Mouse (Mus musculus): ENCODE results near the gene Acad11. TPM values are rescaled to one million over a fixed set of nuclear protein-coding genes. Genes with fewer than 3 reads are reported as not detected.

The Acad11 gene
- polyA plus RNA-seq, 1 experiment from 2014 or later, result 7.0 TPM

DNA sequence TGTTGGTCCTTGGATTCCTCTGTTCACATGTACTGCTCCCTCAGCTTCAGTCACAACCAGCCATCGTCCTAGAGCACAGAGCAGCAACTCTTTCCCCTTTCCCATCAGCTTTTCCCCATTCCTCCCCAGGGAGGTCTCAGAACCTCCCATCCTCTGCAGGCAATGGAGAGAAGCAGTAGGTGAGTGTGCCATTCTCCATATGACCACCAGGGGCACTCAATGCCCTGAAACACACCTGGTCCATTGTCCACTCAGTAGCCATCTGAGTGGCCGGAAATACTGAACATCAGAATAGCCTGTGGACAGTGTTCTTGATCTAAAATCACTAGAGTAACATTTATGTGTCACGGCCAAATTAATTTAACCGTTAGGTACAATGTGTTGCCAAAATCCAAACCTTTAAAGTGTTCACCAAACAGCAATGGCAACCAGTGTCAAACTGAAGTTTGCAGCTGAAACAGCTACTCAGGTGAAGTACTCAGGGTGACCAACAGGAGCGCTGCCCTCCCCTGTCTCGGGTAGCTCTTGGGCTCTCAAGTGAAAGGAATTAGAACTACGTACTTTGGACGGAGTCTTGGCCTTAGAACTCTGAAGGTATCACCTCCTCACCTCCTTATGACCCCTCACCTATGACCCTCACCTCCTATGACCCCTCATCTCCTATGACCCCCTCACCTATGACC, 81.3 kb downstream of the Acad11 start:
- Histone ChIP-seq H3K27ac (replicated peaks; ENCODE audit: low read depth, low read length) (no peak overlapping the region), H3K9me3 (ENCODE audit: control insufficient read depth, low read length) (no peaks in the 10 kb centered on the region), H3K9ac (replicated peaks; ENCODE audit: low read length) (no peak overlapping the region), H3K4me3 (replicated peaks; ENCODE audit: low read depth, low read length) (no peak overlapping the region), H3K4me2 (ENCODE audit: low read length) (no peak overlapping the region), H3K4me1 (ENCODE audit: control insufficient read depth, insufficient read depth, low read length) (no peaks in the 10 kb centered on the region), H3K36me3 (ENCODE audit: control insufficient read depth, insufficient read depth, low read length) (no peaks in the 10 kb centered on the region), H3K27me3 (ENCODE audit: control insufficient read depth, insufficient read depth, low read length) (no peaks in the 10 kb centered on the region)
- 83% methylated on average over 8 of the region's 8 CpGs for WGBS
- ATAC-seq (ENCODE audit: low FRiP score, low TSS enrichment) (no peak), DNase-seq (peak; percentile 3)

GRCm38 (mm10) chr9:104146683-104147082, 83.5 kb downstream of the Acad11 start:
- 88% methylated on average over 7 of the region's 7 CpGs for WGBS
- H3K9ac ChIP-seq (replicated peaks; ENCODE audit: low read length), result no peak overlapping the region
- H3K4me2 ChIP-seq (ENCODE audit: low read length), result no peak overlapping the region
- DNase-seq, result no peak
- ATAC-seq (ENCODE audit: low FRiP score, low TSS enrichment), result no peak
- H3K9me3 ChIP-seq (ENCODE audit: control insufficient read depth, low read length), result no peaks in the 10 kb centered on the region
- no peak overlapping the region for H3K4me3 ChIP-seq (replicated peaks; ENCODE audit: low read depth, low read length)
- H3K36me3 ChIP-seq (ENCODE audit: control insufficient read depth, insufficient read depth, low read length), result peaks cover 14% of the 10 kb centered on the region
- H3K4me1 ChIP-seq (ENCODE audit: control insufficient read depth, insufficient read depth, low read length), result no peaks in the 10 kb centered on the region
- no peaks in the 10 kb centered on the region for H3K27me3 ChIP-seq (ENCODE audit: control insufficient read depth, insufficient read depth, low read length)
- no peak overlapping the region for H3K27ac ChIP-seq (replicated peaks; ENCODE audit: low read depth, low read length)

- DNase-seq, result no peak
- 87% methylated on average over 7 of the region's 7 CpGs for WGBS
- Histone ChIP-seq H3K4me3 (replicated peaks; ENCODE audit: low read depth, low read length) (no peak overlapping the region), H3K36me3 (ENCODE audit: control insufficient read depth, insufficient read depth, low read length) (peaks cover 37% of the 10 kb centered on the region), H3K4me1 (ENCODE audit: control insufficient read depth, insufficient read depth, low read length) (no peaks in the 10 kb centered on the region), H3K9me3 (ENCODE audit: control insufficient read depth, low read length) (no peaks in the 10 kb centered on the region), H3K4me2 (ENCODE audit: low read length) (no peak overlapping the region), H3K27me3 (ENCODE audit: control insufficient read depth, insufficient read depth, low read length) (no peaks in the 10 kb centered on the region), H3K9ac (replicated peaks; ENCODE audit: low read length) (no peak overlapping the region), H3K27ac (replicated peaks; ENCODE audit: low read depth, low read length) (no peak overlapping the region)
- ATAC-seq (ENCODE audit: low FRiP score, low TSS enrichment), result no peak
Measured at GRCm38 (mm10) chr9:104148969-104149368, 85.8 kb downstream of the Acad11 start.

GRCm38 (mm10) chr9:104152121-104152520, 88.9 kb downstream of the Acad11 start:
- no peak overlapping the region for H3K4me3 ChIP-seq (replicated peaks; ENCODE audit: low read depth, low read length)
- 98% methylated on average over 7 of the region's 7 CpGs for WGBS

GRCm38 (mm10) chr9:104155100-104155715, 92.0 kb downstream of the Acad11 start:
- no peak for ATAC-seq (ENCODE audit: low FRiP score, low TSS enrichment)
- Histone ChIP-seq H3K27me3 (ENCODE audit: control insufficient read depth, insufficient read depth, low read length) (no peaks in the 10 kb centered on the region), H3K9me3 (ENCODE audit: control insufficient read depth, low read length) (no peaks in the 10 kb centered on the region), H3K4me1 (ENCODE audit: control insufficient read depth, insufficient read depth, low read length) (no peaks in the 10 kb centered on the region), H3K9ac (replicated peaks; ENCODE audit: low read length) (no peak overlapping the region), H3K4me3 (replicated peaks; ENCODE audit: low read depth, low read length) (no peak overlapping the region), H3K36me3 (ENCODE audit: control insufficient read depth, insufficient read depth, low read length) (peaks cover 95% of the 10 kb centered on the region), H3K27ac (replicated peaks; ENCODE audit: low read depth, low read length) (no peak overlapping the region), H3K4me2 (ENCODE audit: low read length) (no peak overlapping the region)
- WGBS, result 97% methylated on average over 14 of the region's 14 CpGs
- DNase-seq, result no peak

More at GRCm38 (mm10) chr9:104152121-104152520, 88.9 kb downstream of the Acad11 start:
- H3K4me2 ChIP-seq (ENCODE audit: low read length), result no peak overlapping the region
- no peaks in the 10 kb centered on the region for H3K27me3 ChIP-seq (ENCODE audit: control insufficient read depth, insufficient read depth, low read length)
- no peaks in the 10 kb centered on the region for H3K4me1 ChIP-seq (ENCODE audit: control insufficient read depth, insufficient read depth, low read length)
- DNase-seq (no peak), ATAC-seq (ENCODE audit: low FRiP score, low TSS enrichment) (no peak)
- no peak overlapping the region for H3K27ac ChIP-seq (replicated peaks; ENCODE audit: low read depth, low read length)
- H3K9ac ChIP-seq (replicated peaks; ENCODE audit: low read length), result no peak overlapping the region
- peaks cover 67% of the 10 kb centered on the region for H3K36me3 ChIP-seq (ENCODE audit: control insufficient read depth, insufficient read depth, low read length)
- H3K9me3 ChIP-seq (ENCODE audit: control insufficient read depth, low read length), result no peaks in the 10 kb centered on the region

- no peaks in the 10 kb centered on the region for H3K27me3 ChIP-seq (ENCODE audit: control insufficient read depth, insufficient read depth, low read length)
- H3K9me3 ChIP-seq (ENCODE audit: control insufficient read depth, low read length), result no peaks in the 10 kb centered on the region
- no peaks in the 10 kb centered on the region for H3K4me1 ChIP-seq (ENCODE audit: control insufficient read depth, insufficient read depth, low read length)
- no peak overlapping the region for H3K27ac ChIP-seq (replicated peaks; ENCODE audit: low read depth, low read length)
- H3K9ac ChIP-seq (replicated peaks; ENCODE audit: low read length), result no peak overlapping the region
- no peak for DNase-seq
- WGBS, result 97% methylated on average over 8 of the region's 8 CpGs
- ATAC-seq (ENCODE audit: low FRiP score, low TSS enrichment), result no peak
- H3K4me3 ChIP-seq (replicated peaks; ENCODE audit: low read depth, low read length), result no peak overlapping the region
- peaks cover 95% of the 10 kb centered on the region for H3K36me3 ChIP-seq (ENCODE audit: control insufficient read depth, insufficient read depth, low read length)
- no peak overlapping the region for H3K4me2 ChIP-seq (ENCODE audit: low read length)
Measured at GRCm38 (mm10) chr9:104156506-104156905, 93.3 kb downstream of the Acad11 start.

- no peaks in the 10 kb centered on the region for H3K4me1 ChIP-seq (ENCODE audit: control insufficient read depth, insufficient read depth, low read length)
- no peak overlapping the region for H3K4me3 ChIP-seq (replicated peaks; ENCODE audit: low read depth, low read length)
- H3K36me3 ChIP-seq (ENCODE audit: control insufficient read depth, insufficient read depth, low read length), result peaks cover 95% of the 10 kb centered on the region
- no peak overlapping the region for H3K9ac ChIP-seq (replicated peaks; ENCODE audit: low read length)
- H3K27me3 ChIP-seq (ENCODE audit: control insufficient read depth, insufficient read depth, low read length), result no peaks in the 10 kb centered on the region
- DNase-seq (no peak), ATAC-seq (ENCODE audit: low FRiP score, low TSS enrichment) (no peak)
- WGBS, result 97% methylated on average over 7 of the region's 7 CpGs
- no peak overlapping the region for H3K4me2 ChIP-seq (ENCODE audit: low read length)
- H3K9me3 ChIP-seq (ENCODE audit: control insufficient read depth, low read length), result no peaks in the 10 kb centered on the region
- no peak overlapping the region for H3K27ac ChIP-seq (replicated peaks; ENCODE audit: low read depth, low read length)
Measured at GRCm38 (mm10) chr9:104157291-104157690, 94.1 kb downstream of the Acad11 start.

DNA sequence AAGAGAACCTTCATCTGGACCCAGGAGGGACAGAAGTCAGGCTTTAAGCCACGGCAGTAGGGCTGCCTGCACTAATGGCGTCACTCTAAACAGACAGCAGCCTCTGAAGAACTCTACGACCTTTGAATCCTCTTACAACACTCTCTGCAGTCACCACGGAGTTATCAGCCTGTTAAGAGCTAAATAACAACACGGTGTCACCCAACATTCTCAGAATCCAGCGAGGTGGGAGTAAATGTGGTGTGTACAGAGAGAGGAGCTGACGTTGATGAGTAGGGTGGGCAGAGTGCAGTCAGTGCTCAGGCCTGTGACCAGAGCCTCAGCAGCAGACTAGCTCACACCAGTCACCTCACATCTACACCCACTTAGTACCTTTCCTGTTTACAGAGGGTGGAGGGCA, 97.9 kb downstream of the Acad11 start:
- 86% methylated on average over 7 of the region's 7 CpGs for WGBS
- no peaks in the 10 kb centered on the region for H3K9me3 ChIP-seq (ENCODE audit: control insufficient read depth, low read length)
- no peak for ATAC-seq (ENCODE audit: low FRiP score, low TSS enrichment)
- H3K4me2 ChIP-seq (ENCODE audit: low read length), result no peak overlapping the region
- H3K36me3 ChIP-seq (ENCODE audit: control insufficient read depth, insufficient read depth, low read length), result peaks cover 92% of the 10 kb centered on the region
- no peak for DNase-seq
- no peaks in the 10 kb centered on the region for H3K27me3 ChIP-seq (ENCODE audit: control insufficient read depth, insufficient read depth, low read length)
- H3K4me1 ChIP-seq (ENCODE audit: control insufficient read depth, insufficient read depth, low read length), result no peaks in the 10 kb centered on the region
- H3K27ac ChIP-seq (replicated peaks; ENCODE audit: low read depth, low read length), result no peak overlapping the region
- H3K9ac ChIP-seq (replicated peaks; ENCODE audit: low read length), result no peak overlapping the region
- H3K4me3 ChIP-seq (replicated peaks; ENCODE audit: low read depth, low read length), result no peak overlapping the region

DNA sequence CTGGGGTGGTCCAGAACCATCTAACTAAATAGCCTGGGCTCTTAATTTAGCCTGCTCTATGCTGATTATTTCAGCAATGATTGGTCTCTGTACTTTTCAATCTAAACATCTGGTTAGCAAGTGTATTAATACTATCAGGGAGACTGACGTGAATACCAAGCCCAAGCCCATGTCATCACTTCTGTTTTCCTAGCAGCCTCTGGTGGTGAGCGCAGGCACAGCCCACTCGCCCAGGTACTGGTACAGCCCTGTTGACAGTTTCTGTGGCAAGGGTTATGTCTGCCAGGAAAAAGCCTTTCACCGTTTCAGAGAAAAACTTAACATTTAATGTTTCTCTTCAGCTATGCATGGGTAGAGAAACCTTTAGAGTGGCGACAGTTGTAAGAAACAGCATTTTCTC, 101.0 kb downstream of the Acad11 start:
- Histone ChIP-seq H3K27ac (replicated peaks; ENCODE audit: low read depth, low read length) (no peak overlapping the region), H3K4me1 (ENCODE audit: control insufficient read depth, insufficient read depth, low read length) (no peaks in the 10 kb centered on the region), H3K27me3 (ENCODE audit: control insufficient read depth, insufficient read depth, low read length) (no peaks in the 10 kb centered on the region), H3K4me2 (ENCODE audit: low read length) (no peak overlapping the region), H3K9me3 (ENCODE audit: control insufficient read depth, low read length) (no peaks in the 10 kb centered on the region), H3K36me3 (ENCODE audit: control insufficient read depth, insufficient read depth, low read length) (peaks cover 85% of the 10 kb centered on the region), H3K4me3 (replicated peaks; ENCODE audit: low read depth, low read length) (no peak overlapping the region), H3K9ac (replicated peaks; ENCODE audit: low read length) (no peak overlapping the region)
- DNase-seq (peak; percentile 7), ATAC-seq (ENCODE audit: low FRiP score, low TSS enrichment) (no peak)
- WGBS, result 91% methylated on average over 5 of the region's 5 CpGs

Data from midbrain, embryonic 14.5 days (tissue).